Mouse (Mus musculus) naive thymus-derived CD4-positive, alpha-beta T cell, adult 2 months (primary cell): ENCODE data around the gene Prim1.
A peak's percentile ranks its signal among the peaks of the same experiment; 100 is the strongest.
"Not testable (repeated sequence)": the region's sequence is repeated elsewhere in the genome, so short reads cannot be mapped to it uniquely, and the experiment has no call there.

ENCODE experiments used
- DNase-seq: peaks from one replicate; pipeline ENCODE4 v3.0.0-alpha.2; 2011; ENCODE audit warnings: low read depth

The Prim1 gene

DNA sequence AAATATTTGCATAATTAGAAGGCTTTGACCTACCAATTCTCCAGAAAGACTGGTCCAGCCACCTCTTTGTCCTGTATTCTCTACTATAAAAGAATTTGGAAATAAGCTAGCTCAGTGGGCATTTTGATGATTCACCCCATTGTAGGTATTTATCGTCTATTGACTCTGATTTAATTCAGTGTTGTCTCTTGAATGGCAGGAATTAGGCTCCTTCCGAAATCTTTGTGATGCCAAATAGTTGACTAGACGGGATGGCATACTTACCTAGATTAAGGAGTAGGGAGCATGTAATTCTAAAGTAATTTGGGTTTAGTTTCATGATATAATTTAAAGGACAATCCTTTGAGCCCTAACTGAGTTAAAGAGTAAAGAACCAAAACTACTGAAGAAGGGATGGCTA is 23.0 kb downstream of the Prim1 start:
- no peak for DNase-seq

DNA sequence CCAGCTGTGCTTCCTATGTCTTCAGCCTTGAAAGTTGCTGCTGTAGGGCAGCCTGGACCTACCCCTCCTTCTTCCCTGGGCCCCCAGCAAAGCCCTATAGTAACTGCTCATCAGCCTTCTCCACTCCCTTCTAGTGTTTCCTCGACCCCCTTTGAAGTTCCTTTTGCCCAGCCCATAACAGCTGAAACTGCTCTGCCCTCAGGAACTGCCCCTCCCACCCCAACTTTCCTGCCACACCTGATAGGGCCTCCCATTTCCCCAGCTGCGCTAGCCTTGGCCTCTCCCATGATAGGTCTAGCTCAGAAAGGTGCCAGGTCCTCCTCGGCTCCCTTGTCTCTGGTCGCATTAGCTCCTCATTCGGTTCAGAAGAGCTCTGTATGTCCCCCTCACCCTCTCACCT is 24.2 kb downstream of the Prim1 start:
- peak; percentile 55 for DNase-seq

DNA sequence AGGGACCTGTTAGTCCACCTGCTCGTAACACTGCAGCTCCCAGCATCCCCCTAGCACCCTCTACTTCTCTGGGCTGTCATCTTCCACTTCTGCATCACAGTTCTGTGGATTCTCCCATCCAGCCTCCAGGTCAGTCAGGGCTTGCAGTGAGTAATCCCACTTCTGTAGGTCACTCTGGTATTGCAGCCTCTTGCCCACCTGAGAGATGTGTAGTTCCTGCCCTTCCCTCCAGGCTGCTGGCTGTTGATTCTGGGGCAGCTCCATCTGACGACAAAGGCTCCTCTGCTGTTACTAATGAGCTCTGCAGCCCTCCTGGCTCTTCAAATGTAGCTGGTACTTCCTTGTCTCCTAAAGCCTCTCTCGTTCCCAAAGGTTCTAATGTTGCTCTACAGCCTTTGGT is 24.9 kb downstream of the Prim1 start:
- peak; percentile 20 for DNase-seq

DNA sequence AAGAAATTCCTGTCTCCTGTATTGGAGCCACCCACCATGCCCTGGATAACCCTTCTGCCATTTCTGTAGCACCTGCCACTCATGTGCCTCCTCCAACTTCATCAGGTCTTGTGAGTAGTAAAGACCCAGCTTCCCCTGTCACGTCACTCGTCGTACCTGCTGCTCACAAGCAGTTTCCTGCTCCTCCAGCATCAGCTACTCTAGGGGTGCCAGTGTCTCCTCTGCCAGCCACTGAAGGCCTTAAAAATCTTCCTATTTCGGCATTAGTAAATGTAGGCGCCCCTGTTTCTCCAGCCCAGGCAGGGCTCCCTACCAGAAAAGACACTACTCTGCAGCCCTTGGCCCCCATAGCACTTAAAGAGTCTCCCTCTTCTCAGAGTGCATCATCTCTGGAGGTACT is 25.3 kb downstream of the Prim1 start:
- no peak for DNase-seq

DNA sequence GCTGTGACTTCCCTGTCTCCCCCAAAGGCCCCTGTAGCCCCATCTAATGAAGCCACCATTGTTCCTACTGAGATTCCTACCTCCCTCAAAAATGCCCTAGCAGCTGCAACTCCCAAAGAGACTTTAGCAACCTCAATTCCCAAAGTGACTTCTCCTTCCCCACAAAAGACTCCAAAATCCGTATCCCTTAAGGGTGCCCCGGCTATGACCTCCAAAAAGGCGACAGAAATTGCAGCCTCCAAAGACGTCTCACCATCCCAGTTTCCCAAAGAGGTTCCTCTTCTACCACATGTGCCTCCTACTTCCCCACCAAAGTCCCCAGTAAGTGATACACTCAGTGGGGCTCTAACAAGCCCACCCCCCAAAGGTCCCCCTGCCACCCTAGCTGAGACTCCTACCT is 26.7 kb downstream of the Prim1 start:
- DNase-seq, result no peak

DNA sequence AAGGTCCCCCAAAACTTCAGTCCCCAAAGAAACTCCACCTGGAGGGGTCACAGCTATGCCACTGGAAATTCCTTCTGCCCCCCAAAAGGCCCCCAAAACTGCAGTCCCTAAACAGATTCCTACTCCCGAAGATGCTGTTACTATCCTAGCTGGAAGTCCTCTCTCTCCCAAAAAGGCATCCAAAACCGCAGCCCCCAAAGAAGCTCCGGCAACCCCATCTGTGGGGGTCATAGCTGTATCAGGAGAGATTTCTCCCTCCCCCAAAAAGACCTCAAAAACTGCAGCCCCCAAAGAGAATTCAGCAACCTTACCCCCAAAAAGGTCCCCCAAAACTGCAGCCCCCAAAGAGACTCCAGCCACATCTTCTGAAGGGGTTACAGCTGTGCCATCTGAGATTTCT is 27.5 kb downstream of the Prim1 start:
- DNase-seq, result no peak

DNA sequence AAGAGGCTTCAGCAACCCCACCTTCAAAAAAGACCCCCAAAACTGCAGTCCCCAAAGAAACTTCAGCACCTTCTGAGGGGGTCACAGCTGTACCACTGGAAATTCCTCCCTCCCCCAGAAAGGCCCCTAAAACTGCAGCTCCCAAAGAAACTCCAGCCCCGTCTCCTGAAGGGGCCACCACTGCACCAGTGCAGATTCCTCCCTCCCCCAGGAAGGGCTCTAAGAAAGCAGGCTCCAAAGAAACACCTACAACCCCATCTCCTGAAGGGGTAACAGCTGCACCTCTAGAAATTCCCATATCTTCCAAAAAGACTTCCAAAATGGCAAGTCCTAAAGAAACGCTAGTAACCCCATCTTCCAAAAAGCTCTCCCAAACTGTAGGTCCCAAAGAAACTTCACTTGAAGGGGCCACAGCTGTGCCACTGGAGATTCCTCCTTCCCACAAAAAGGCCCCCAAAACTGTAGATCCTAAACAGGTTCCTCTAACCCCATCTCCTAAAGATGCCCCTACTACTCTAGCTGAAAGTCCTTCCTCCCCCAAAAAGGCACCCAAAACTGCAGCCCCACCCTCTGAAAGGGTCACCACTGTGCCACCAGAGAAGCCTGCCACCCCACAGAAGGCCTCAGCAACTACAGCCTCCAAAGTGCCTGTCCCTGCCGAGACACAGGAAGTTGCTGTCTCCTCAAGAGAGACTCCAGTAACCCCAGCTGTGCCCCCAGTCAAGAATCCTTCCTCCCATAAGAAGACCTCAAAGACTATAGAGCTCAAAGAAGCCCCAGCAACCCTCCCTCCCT is 28.3 kb downstream of the Prim1 start:
- DNase-seq, result peak; percentile 17

DNA sequence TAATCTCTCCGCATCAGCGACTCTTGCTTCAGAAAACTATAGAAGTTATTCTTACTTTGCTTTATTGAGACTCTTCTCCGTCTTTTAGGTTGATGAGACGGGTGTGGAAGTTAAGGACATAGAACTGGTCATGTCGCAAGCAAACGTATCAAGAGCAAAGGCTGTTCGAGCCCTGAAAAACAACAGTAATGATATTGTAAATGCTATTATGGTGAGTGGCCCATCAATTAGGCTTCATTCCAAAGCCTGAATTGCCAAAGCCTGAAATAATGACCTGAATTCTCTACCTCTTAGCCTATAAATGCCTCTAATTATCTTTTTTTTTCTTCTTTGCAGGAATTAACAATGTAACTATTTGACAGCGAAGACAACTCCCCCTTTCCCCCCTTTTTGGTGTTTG is 33.2 kb downstream of the Prim1 start:
- no peak for DNase-seq

DNA sequence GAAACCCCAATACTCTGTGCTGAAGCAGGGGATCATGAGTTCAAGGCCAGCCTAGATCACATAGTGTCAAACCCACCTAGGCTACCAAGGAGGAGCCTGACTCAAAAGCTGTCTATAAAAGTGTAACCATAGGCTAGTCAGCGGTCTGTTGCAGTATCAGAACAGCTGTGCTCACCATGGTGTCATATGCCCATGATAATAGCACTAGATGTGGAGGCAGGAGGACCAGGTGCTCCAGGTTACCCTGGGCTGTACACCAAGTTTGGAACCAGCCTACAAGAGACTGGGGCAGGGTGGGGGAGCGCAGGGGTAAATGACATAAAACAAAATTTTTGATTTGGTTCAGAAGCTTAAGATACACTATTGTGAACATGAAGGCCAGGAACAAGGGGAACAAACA is 34.8 kb downstream of the Prim1 start:
- no peak for DNase-seq

DNA sequence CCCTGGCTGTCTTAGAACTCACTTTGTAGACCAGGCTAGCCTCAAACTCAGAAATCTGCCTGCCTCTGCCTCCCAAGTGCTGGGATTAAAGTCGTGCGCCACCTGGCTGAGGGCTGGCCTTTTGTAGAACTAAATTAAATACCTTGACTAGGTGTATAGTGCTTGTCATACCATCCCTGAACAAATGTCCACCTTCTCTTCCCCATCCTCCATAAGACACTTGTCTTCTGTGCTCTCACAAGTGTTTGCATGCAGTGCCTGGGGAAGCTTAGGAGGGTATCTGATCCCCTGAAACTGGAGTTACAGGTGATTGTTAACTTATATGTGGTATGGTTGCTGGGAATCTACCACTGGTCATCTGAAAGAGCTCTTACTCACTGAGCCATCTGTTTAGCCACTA is 35.4 kb downstream of the Prim1 start:
- no peak for DNase-seq

DNA sequence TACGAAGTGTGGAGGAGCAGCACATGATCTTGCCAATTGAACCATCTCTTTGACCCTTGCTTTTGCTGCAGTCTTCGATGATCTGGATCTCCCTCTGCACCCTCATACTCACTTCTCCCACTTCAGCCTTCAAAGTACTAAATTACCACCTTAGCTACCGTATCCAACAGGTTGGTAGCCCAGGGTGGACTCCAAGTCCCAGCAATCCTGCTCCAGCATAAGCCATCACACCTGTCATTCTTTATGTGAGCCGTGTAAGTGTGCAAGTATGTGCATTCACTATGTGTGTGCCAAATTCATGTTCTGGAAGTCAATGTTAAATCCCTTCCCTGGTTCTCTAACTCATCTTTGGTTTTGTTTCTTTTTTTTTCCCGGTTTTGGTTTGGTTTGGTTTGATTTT is 36.6 kb downstream of the Prim1 start:
- DNase-seq, result no peak

DNA sequence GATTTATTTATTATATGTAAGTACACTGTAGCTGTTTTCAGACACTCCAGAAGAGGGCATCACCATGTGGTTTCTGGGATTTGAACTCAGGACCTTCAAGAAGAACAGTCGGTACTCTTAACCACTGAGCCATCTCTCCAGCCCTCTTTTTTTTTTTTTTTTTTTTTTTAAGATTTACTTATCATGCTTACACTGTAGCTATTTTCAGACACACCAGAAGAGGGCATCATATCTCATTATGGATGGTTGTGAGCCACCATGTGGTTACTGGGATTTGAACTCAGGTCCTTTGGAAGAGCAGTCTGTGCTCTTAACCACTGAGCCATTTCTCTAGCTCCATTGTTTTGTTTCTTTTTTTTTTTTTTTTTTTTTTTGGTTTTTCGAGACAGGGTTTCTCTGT is 37.2 kb downstream of the Prim1 start:
- DNase-seq, result not testable (repeated sequence)

DNA sequence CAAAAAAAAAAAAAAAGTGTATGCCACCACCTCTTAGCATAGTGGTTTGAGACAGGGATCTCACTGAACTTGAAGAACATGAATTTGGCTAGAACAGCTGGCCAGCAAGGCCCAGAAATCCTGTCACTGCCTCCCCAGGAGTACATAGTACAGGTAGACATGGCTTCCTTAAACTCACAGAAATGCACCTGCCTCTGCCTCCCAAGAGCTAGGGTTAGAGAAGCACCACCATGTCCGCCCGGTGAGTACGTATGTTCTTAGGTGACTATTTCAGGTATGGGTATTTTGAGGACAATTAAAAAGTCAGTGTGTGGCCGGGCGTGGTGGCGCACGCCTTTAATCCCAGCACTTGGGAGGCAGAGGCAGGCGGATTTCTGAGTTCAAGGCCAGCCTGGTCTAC is 38.0 kb downstream of the Prim1 start:
- DNase-seq, result no peak

DNA sequence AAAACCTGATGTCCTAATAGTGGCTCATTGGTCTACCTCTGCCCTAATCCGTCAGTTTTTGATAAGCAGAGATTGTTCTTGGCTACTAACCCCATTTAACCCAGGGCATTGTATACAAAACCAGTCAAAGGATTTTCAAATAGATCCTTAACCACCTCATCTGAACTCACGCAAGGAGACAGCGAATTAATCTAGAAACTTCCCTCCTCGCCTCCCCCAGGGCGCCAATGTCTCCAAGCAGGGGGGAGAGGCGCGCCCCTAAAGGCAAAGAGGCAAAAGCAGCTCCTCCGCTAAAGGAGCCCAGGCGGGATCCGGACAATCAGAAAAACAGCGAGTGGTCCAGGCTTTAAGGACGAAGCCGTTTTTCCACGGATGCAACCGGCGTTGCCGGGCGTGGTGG is 43.2 kb downstream of the Prim1 start:
- DNase-seq, result no peak

DNA sequence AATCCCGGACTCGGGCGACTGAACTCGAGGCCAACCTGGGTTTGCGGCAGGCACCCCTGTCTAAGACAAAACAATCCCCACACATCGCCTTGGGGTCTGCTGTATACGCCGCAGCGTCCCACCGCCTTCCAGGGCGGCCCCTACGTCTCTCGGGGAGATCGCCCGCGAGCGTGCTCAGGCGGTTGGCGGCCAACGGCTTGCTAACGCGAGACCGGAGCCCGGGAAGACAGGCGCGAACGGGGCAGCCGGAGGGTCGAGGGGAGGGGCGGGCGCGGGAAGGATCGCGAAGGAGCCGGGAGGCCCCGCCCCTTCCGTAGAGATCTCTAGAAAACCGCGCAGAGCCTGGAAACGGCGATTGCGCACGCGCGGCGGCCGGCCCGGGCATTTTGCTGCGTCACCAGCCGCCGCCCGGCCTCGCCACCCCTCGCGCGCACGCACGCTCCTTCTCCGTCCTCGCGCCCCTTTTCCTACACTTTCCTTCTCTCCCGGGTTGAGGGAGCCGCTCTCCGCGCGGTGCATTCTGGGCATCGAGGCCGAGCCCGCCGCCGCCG is 43.7 kb downstream of the Prim1 start, which contains the start of gene Ptges3:
Gene Ptges3 (plus strand): TSS at position 354 of the 551 bp plus-strand sequence.
- DNase-seq, result peak; percentile 96

DNA sequence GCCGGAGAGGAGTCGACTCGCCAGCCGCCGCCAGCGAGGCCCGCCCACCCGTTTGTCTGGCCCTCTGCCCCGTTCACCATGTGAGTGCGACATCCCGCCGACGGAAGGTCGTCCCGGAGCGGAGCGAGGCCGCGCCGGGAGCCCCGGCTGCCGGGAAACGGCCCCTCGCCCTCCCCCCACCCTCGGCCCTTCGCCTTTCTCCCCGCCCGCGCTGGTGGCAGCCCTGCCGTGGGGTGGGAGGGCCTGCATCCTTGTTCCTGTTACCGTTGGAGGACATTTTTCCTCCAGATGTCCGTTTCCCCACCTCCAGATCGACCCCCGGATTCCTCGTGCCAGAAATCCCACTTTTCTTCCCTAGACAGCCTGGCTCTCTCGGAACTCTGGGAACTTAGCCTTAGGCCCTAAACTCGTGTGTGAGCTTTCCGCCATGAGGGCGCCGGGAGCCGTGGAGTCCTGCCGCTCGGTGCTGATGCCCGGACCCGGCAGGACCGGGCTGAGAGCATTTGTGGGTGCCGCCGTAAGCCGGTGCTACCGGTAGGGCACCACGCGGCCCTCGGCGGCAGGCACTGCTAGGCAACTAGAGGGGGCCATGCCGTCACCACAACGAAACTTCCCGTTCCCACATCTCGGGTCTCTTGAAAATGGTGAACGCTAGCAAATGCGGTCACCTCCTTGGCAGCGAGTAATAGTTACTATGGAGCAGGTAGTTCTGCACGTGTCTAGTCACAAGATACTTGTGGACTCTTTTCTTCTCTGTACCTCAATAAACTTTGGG is 44.4 kb downstream of the Prim1 start:
- DNase-seq, result peak; percentile 84

DNA sequence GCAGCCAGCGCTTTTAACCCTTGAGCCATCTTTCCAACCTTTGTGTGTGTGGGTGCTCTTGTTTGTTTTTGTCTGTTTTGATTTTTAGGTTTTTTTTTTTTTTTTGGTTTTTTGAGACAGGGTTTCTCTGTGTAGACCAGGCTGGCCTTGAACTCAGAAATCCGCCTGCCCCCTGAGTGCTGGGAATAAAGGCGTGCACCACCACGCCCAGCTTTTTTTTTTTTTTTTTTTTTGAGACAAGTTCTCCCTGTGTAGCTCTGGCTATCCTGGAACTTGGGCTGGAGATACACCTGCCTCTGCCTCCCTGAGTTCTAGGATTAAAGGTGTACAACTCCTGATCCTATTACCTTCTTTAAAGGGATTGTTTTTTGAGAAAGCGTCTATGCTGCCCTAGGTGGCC is 46.1 kb downstream of the Prim1 start:
- no peak for DNase-seq

DNA sequence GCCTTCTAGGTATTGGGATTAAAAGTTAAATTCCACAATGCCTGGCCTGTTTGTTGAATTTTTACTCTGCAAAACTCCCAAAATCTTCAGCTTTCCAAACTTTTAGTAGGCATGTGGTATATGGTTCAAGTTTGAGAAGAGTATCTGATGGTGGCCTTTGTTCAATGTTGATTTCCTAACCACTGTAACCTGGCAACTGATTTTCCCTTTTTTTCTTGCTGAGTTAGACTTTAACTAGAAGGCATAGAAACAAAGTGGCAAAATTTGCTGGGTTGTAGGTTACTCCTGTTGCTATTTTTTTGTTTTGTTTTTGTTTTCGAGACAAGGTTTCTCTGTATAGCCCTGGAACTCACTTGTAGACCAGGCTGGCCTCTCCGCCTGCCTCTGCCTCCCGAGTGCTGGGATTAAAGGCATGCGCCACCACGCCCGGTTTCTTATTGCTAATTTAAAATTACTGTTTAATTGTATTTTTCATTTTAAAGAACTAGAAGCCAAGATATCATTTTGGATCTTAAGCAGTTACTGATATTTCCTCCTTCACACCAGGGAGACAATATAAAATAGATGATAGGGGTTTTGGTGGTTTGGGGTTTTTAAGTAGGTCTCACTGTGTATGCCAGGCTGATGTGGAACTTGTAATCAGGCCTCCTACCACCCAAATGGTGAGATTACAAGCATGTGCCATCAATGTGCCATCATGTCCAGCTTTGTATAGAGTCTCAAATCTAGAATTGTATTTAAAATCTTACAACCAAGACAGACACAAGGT is 47.4 kb downstream of the Prim1 start:
- no peak for DNase-seq

DNA sequence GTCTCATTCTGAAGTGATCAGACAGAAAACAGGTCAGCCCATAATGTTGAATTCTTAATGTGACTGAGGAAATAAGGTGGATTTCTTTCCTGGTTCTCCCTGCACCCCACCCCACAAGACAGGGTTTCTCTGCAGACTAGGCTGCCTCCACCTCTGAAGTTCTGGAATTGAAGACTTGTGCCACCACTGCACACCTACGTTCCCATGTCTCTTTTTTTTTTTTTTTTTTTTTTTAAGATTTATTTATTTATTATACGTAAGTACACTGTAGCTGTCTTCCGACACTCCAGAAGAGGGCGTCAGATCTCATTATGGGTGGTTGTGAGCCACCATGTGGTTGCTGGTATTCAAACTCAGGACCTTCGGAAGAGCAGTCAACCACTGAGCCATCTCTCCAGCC is 51.1 kb downstream of the Prim1 start:
- DNase-seq, result no peak

DNA sequence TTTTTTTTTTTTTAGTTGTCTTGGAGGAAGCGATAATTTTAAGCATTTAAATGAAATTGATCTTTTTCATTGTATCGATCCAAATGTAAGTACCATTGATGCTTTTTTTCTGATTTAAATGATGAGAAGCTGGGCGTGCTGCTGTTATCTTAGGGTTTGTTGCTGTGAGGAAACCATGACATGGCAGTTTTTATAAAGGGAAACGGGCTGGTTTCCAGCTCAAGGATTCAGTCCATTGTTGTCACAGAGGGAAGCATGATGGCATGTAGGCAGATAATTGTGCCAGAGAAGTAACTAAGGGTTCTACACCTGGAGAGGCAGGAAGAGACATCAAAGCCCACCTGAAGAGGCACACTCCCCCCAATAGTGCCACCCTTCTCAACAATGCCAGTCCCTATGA is 54.2 kb downstream of the Prim1 start:
- DNase-seq, result no peak

DNA sequence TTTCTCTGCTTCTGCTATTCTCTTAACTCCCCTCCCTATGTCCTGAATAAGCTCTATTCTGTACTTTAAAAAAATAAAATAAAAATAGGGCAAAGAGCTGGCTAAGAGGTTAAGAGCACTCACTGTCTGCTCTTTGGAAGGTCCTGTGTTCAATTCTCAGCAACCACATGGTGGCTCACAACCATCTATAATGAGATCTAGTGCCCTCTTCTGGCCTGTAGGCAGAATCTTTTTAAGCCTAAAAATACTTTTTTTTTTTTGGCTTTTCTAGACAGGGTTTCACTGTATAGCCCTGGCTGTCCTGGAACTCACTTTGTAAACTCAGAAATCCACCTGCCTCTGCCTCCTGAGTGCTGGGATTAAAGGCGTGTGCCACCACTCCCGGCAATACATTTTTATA is 55.5 kb downstream of the Prim1 start:
- DNase-seq, result not testable (repeated sequence)

DNA sequence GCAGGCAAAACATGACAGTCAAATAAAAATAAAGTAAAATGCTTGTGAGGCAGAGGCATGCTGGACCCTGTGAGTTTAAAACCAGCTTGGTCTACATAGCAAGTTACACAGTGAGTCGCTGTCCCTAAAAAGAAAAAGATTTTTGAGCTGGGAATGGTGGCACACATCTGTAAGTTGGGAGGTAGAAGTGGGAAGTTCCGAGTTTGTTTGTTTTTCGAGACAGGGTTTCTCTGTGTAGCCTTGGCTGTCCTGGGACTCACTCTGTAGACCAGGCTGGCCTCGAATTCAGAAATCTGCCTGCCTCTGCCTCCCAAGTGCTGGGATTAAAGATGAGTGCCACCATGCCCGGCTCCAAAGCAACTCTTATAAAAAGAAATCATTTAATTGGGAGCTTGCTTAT is 63.3 kb downstream of the Prim1 start:
- not testable (repeated sequence) for DNase-seq
